Mouse (Mus musculus) heart, adult 18-20 months (tissue): Measurements from ENCODE around the gene Actb. TPM values are rescaled to one million over a fixed set of nuclear protein-coding genes. Genes with fewer than 3 reads are reported as not detected.

Source experiments
- DNase-seq, 2 experiments: peaks; one replicate each; pipeline ENCODE4 v3.0.0; 2021 to 2022; ENCODE audit warnings: mixed read lengths in 1 of 2
- total RNA-seq, 2 experiments: library from RNA; stranded (reverse); gene quantifications; 2 replicates each; pipeline ENCODE4 v1.2.3; 2021

Actb gene
- total RNA-seq, 2 experiments from 2014 or later = 875 to 1,008 TPM

DNA sequence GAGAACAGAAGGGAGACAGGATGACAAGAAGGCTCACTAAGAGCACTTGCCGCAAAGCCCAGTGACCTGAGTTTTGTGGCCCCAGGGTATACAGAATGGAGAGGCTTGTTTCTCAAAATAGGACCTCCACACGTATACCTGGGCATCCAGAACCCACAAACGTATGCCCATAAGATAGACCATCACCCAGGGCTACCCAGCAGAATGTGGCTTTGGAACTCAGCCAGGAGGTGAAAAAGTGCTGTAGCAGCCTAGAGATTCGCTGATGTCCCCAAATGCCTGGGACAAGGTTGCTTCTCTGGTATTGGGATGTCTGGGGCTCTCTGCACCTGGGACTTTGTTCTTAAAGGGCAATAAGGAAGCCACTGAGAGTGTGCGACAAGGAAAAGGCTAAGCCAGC, 15.7 kb upstream of the Actb start:
- DNase-seq = no peak

DNA sequence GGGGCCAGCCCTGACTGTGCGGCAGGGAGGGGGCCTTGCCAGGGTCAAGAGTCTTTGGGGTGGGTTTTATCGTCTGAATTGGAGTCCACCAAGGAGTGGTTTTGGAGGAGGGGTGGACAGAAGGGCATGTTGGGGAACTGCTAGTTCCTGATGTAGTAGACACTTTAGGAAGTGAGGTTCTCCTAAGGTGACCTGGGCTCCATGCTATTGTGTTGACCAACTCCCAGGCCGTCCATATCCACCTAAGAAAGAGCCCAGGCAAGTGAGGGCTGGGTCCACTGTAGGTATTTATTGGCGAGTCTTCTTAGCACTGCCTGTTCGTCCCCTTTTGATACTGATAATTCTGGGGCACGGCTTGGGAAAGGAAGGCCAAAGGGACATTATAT, 14.5 kb upstream of the Actb start:
- DNase-seq = no peak

DNA sequence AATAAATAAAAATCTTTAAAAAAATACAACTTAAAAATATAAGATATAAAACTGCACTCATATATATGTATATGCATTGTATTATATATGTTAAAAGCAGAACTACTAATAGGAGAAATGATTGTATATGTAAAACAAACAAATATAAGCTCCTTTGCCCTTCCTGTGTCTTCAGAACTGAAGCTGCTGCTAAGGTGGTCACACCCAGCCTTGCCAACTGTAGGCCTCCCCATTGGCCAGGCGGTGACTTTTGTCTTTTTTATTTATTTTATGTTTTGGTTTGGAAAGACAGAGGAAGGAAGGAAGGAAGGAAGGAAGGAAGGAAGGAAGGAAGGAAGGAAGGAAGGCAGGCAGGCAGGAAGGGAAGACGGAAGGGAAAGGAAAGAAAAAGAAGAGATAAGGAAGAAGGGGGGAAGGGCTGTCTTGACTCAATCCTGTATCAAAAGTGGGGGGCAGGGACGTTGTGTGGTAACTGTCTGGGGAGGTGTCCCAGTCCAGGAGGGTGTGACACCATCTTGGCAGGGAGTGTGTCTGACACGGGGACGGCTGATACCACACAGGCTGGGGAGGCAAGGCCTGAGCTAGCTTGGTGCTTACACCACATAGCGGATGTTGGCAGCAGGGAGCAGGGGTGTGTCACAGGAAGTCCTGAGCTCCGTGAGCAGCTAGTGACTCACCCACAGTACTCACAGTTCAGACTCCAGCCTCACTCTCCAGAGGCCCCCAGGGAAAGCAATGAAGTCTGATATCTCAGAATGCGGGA, 13.9 kb upstream of the Actb start:
- peak; percentile 89 to 96 for DNase-seq

DNA sequence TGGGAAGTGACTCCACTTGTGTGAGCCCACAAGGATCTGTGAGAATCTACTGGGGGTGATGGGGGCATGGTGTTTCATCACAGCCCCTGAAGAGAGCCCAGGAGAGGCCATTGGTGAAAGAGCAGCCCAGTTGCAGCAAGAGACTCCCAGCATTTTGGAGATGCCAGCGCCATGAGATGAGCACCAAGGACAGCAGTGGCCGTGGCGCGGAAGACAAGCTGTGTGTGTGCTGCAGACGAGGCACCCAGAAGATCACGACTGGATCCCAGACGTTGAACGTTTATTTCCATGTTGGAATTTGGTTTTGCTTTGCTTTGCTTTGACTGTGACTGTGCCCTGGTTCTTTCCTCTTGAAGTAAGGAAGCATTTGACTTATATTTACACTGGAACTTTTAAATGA, 10.8 kb upstream of the Actb start:
- DNase-seq = no peak

DNA sequence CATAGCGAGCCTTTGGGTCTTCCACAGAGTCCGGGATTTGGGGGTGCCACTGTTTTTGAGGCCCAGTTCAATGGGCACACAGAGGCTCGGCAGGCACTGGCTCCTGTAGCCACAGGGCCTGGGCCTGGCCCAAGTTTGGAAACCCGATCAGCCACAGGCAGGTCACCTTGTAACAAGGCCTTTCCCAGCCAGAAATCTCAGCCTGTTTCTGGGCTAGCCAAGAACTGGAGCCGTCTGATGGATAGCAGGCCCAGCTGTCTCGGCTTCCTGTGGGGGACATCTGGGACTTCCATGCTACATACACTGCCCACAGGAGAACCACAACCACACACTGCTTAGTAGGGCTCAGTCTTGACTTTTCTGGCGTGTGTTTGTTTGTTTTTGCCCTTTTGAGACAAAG, 10.0 kb upstream of the Actb start:
- peak; percentile 41 to 70 for DNase-seq

DNA sequence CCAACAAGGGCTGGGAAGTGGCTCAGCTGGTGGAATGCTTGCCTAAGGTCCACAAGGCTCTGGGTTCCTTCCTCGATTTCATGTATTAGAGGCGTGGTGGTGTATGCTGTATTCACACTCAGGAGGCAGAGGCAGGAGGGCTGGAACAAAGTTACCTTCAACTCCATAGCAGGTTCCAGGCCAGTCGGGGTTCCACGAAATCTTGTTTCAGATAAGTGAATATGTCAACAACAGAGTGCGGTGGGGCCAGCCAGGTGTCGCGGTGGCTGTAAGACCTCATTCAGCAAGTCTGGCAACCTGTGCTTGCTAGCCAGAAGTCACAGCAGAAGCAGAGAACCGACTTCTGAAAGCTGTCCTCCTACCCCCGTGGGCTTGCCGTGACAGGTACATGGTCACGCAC, 8.7 kb upstream of the Actb start:
- DNase-seq = no peak

DNA sequence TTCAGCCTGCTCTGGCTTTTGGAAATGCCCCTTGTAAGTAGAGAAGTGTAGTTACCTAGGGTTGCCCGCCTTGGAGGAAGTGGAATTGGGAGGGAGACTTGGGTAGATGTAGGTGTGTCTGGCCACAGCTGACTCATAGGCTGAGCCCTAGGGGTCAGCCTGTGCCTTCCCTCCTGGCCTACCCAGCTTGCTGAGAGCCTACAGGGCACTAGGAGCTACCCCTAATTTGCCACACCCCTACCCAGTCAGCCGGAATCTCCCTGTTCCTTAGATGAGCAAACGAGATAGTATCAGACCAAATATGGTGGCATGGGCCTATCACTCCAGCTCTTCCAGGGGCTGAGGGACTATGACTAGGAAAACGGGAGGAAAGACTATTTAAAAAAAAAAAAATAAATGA, 6.2 kb upstream of the Actb start:
- no peak for DNase-seq

DNA sequence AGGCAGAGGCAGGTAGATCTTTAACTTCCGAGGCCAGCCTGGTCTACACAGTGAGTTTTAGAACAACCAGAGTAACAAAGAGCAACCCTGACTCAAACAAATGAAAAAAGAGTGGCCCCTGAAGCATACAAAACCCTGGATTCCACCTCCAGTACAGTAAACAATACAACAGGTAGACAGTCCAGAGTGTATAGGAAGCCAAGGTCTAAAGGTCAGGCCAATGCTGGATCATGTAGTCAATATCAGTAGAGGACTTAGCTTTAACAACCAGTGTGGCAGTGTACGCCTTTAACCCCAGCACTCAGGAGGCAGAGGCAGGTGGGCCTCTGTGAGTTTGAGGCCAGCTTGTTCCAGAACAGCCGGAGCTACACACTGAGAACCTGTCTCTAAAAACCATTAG, 5.8 kb upstream of the Actb start:
- DNase-seq = no peak

DNA sequence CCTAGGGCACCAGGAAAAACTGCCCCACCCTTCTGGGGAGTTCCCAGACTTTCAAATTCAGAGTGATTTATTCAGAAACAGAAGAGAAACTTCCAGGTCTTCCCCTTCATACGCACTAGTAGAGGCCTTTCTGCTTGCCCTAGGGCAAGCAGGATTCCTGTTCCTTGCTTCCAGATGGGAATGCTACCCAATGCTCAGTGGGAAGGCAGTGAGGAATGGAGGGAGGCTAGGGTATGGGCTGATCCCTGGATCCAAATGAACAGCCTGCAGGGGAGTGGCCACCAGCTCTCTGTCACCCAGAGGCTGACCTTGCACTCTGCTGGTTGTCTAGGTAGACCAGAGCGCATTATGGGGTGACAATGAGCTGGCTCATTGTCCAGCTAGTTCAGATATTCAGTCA, 5.1 kb upstream of the Actb start:
- no peak for DNase-seq

DNA sequence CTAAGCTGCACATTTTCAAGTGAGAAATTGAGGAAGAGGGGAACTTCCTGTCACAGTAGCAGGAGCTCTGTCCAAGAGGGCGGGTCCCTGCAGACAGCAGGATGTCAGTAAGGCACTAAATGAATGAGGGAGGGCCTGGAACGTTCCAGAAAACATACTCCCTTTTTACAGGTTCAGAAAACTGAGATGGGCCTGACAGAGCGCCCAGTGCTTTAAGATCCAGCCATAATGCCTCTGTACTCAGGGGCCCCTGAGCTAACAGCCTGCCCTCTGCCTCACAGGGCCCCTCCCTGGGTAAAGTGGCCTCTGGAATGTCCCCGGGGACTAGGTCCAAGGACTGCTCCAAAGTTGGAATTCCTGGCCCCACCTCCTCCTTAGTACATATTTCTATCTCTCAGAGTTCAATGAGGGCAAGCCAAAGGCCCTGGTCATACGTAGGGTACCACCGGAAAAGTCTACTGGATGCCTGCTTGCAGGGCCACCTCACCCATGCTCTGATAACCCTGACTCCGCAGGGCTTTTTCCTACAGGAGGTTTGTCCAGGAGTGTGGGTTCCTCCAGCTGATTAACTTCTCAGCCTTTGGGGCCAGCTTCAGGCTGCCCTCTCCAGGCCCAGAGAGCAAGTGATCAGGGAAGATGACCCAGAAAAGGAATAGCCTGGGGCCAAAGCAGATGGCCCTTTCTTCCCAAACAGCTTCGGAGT, 3.2 kb upstream of the Actb start:
- DNase-seq = peak; percentile 81 to 88

DNA sequence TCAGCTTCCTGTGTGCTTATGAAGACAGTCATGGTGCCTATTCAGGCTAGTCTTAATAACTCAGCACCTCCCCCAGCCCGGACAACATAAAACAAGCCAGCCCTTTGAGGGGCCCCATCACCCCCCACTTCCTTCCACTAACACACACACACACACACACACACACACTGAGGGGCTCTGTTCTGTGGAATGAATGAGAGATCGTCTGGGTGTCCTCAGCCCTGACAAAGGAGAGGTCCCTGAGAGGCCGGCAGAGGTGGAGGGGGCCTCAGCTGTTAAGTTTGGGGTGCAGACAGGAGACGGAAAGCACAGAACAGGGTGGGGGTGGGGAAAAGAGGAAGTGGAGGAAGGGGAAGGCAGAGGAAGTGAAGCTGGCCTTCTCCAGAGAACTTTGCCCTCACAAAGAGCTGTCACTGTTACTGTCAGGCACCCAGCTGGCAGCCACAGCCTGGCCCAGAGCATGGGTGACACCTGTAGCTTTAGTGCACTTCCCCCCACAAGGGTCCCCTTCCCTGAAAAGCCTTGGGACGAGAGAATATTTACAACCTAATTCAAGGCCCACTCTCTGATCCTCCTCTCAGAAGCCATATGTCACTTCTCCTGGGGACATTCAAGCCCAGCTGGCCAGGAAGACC, 2.5 kb upstream of the Actb start:
- peak; percentile 61 to 64 for DNase-seq

DNA sequence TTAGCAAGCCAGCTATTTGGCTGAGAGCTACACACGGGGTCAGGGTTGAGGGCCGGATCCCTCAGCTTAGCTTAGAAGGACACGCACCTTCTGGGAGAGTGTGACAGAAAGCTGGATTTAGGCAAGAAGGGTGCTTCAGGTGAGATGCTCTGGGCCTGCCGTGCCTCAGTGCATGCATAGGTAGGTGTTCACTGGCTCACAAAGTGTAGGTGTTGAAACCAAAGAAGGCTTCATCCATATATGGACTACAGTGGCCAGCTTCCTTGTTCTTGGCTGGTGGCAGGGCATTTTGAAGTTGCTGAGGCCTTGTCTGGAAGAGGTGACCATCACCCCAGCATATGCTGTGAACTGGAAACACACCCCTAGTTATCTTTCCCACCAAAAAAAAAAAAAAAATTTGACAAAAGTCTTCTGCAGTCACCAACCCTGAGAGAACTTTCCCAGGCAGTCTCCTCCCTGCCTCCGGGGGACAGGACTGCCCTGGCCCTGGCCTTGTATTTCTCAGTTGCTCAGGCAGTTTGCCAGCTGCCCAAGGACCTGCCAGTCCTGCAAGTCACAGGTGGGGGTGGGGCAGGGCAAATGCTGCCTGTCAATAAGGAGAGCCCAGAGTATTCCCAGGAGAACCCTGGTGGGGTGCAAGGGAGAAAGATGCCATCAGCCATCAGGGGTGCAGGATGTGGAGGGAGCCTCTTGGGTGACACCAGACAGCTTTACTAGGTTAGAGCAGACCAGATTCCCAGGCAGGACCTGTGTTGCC, 1.4 kb upstream of the Actb start:
- peak; percentile 80 to 82 for DNase-seq

DNA sequence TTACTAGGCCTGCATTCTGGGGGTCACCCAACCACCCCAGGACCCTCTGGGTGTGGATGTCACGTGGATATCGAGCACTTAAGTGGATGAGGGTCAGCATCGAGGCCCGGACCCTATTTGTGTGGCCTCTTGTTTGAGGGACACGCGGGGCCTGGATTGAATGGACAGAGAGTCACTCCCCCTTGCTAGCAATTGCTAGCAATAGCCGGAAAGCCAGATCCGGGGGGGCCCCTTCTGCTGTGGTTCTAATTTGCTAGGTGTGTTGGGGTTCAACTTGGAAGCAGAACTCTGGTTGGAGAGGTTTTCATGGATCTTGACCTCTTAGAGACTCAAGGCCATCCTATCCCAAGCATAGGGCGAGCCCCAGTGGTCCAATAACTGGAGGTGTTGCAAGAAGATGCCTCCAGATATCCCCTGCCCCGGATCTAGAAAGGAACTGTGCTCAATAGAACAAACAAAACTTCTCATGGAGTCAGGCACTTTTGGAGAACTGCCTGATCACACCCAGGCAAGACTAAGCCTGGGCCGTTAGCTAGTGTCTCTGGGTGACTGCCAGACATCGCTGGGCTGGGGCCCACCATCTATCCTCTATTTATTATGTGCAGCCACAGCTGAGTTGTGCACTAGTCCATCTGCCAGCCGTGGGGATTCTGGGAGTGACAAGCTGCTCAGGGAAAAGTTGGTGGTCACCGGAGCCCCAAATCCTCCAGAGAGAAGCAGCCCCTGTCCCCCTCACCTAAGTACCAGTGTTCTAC, 671 bp upstream of the Actb start:
- peak; percentile 74 to 84 for DNase-seq

DNA sequence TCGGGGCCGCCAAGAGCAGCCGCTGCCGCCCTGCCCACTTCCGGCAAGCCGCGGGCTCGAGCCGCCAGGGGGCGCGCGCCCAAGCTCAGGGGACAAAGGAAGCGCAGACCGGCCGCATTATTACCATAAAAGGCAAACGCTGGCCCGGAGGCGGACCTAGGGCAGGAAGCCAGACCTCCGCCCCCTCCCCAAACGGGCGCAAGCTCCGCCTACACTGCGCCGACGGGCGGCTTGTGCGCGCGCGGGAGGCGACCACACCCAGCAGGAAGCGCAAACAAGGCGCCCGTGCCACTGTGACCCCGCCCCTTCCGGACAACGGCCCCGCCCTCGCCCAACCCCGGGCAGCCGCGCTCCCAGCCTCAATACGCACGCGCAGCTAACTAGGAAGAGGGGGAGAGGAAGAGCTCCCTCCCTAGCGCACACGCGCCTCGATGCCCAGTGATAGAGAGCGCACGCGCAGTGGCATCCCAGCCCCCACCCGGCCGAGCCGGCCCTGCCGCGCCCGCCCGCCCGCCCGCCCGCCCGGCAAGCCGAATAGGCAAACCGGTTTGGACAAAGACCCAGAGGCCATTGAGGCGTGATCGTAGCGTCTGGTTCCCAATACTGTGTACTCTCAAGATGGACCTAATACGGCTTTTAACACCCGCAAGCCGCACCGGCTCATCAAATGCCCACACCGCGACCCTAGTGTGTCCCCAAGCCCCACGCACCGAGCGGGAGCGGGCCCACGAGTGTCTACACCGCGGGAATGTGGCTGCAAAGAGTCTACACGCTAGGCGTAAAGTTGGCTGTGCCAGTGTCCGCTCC, 626 bp downstream of the Actb start:
- peak; percentile 99 for DNase-seq

DNA sequence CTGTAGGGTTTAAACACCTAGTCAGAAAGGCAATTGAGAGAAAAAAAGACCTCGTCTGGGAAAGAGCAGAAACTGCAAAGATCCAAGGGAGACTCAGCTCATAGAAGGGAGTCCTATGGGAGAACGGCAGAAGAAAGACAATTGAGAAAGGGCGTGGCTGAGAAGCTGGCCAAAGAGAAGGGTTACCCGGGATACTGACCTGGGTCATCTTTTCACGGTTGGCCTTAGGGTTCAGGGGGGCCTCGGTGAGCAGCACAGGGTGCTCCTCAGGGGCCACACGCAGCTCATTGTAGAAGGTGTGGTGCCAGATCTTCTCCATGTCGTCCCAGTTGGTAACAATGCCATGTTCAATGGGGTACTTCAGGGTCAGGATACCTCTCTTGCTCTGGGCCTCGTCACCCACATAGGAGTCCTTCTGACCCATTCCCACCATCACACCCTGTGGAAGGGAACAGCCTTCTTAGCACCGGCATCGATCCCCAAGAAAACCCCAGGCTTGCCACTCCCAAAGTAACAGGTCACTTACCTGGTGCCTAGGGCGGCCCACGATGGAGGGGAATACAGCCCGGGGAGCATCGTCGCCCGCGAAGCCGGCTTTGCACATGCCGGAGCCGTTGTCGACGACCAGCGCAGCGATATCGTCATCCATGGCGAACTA, 1.4 kb downstream of the Actb start:
- peak in 1 of 2 experiments; percentile 38 for DNase-seq

DNA sequence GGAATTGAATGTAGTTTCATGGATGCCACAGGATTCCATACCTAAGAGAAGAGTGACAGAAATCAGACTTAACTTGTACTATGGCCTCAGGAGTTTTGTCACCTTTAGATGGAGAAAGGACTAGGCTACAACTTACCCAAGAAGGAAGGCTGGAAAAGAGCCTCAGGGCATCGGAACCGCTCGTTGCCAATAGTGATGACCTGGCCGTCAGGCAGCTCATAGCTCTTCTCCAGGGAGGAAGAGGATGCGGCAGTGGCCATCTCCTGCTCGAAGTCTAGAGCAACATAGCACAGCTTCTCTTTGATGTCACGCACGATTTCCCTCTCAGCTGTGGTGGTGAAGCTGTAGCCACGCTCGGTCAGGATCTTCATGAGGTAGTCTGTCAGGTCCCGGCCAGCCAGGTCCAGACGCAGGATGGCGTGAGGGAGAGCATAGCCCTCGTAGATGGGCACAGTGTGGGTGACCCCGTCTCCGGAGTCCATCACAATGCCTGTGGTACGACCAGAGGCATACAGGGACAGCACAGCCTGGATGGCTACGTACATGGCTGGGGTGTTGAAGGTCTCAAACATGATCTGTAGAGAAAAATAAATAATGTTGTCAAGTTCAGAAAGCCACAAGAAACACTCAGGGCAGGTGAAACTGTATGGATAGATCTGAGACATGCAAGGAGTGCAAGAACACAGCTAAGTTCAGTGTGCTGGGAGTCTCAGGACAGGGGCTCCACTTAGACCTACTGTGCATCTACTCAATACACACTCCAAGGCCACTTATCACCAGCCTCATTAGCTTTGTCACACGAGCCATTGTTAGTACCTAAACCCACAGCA, 2.1 kb downstream of the Actb start:
- DNase-seq = peak in 1 of 2 experiments; percentile 64

DNA sequence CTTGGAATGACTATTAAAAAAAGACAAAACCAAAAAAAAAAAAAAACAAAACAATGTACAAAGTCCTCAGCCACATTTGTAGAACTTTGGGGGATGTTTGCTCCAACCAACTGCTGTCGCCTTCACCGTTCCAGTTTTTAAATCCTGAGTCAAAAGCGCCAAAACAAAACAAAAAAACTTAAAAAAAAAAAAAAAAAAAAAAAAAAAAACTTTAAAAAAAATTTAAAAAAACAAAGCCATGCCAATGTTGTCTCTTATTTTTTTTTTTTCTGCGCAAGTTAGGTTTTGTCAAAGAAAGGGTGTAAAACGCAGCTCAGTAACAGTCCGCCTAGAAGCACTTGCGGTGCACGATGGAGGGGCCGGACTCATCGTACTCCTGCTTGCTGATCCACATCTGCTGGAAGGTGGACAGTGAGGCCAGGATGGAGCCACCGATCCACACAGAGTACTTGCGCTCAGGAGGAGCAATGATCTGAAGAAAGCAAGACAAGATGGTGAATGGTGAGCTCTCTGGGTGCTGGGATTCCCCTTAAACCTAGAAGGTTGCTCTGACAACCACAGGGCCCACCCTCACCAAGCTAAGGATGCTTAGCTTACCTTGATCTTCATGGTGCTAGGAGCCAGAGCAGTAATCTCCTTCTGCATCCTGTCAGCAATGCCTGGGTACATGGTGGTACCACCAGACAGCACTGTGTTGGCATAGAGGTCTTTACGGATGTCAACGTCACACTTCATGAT, 2.9 kb downstream of the Actb start:
- peak; percentile 46 to 56 for DNase-seq

DNA sequence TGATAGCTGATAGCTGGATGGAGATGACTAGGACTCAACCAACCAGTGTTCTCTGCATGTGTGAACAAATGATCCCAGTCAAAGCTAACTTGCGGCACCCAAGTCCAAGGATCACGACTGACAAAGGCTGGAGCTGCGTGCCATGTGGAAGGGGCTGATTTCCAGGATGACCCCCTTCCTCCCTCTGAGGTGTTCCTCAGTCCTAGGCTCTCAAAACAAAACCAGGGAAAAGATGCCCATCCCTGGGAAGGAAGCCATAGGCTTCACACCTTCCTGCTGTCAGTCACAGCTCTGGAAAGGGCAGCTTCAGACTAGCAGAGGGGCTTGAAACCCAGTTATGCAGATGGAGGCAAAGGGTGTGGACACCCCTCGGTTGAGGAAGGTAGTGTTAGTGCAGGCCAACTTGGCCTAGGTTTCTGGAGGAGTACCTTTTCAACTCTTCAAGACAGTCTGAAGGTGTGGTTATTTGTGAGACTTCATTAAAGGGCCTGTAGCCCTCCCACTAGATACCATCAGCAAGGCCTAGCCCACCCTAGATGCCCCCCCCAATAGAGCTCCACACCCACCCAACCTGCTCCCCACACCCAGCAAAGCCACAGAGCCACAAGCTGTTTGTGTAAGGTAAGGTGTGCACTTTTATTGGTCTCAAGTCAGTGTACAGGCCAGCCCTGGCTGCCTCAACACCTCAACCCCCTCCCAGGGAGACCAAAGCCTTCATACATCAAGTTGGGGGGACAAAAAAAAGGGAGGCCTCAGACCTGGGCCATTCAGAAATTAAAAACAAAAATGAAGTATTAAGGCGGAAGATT, 3.8 kb downstream of the Actb start:
- DNase-seq = peak in 1 of 2 experiments; percentile 42
